In genomic region chr15:79755977-79756625, GRCm38 (mm10) we compare ENCODE assay signal across 11 mouse cellular contexts. TPM values are rescaled to one million over a fixed set of nuclear protein-coding genes. Genes with fewer than 3 reads are reported as not detected.
DNase-seq lines count a peak whose midpoint lies in the region; TF ChIP-seq lines count a peak whose summit lies in the region.
"Had no signal": no experiment of that assay in that cellular context is flagged by ENCODE, and none has a peak within 500 bp of the region (broad histone marks: within the 10 kb centered on the region; RNA-seq: fewer than 3 reads in every experiment).

No protein-coding gene starts in this region.

- intact Hi-C loops in left cerebral cortex, adult 2 months (cut with DNase I), result no loop called here

- H3K27me3 ChIP-seq in cerebellum, adult 2 months (ENCODE audit: control insufficient read depth, insufficient read depth, low read length), result no peaks in the 10 kb centered on the region
- H3K27me3 ChIP-seq: heart, embryonic 13.5 days had no signal

- no peak overlapping the region for H3K27ac ChIP-seq in cerebellum, adult 2 months (ENCODE audit: insufficient read depth, low read length)
- H3K27ac ChIP-seq in left cerebral cortex, adult 2 months, result peak overlapping the region; percentile 82
- H3K27ac ChIP-seq: heart, embryonic 13.5 days; macrophage had no signal

- TF ChIP-seq CTCF in cerebellum, adult 2 months (IDR thresholded peaks at IDR 0.05; ENCODE audit: borderline replicate concordance, insufficient read depth, low read depth, low read length), result no peak
- no peak for TF ChIP-seq CTCF in left cerebral cortex, adult 2 months (IDR thresholded peaks at IDR 0.05)

- H3K4me3 ChIP-seq in cerebellum, adult 2 months (replicated peaks; ENCODE audit: insufficient read depth, low read depth, low read length), result no peak overlapping the region
- no peak overlapping the region for H3K4me3 ChIP-seq in left cerebral cortex, adult 2 months
- H3K4me3 ChIP-seq: heart, embryonic 13.5 days had no signal

- WGBS in cerebellum, adult 2 months, result 66% methylated on average over 8 of the region's 8 CpGs

- peak; percentile 26 for DNase-seq in cerebellum, adult 9-11 months
- DNase-seq in cerebellum, adult 2 months, result no peak
- DNase-seq in left cerebral cortex, adult 2 months (ENCODE audit: extremely low spot score in 1 of 2, low spot score in 2 of 2), result peak; percentile 41 to 62
- no peak for DNase-seq in left cerebral cortex, adult 18-20 months (ENCODE audit: low spot score in 2 of 2)
- DNase-seq in retina, postnatal 1 day, result peak; percentile 19
- no peak for DNase-seq in retina, embryonic 14.5 days (ENCODE audit: low spot score)
- DNase-seq in right cerebral cortex, postnatal 10 days (ENCODE audit: low spot score in 2 of 2), result peak; percentile 64 to 72
- DNase-seq in spleen, adult 12 weeks (ENCODE audit: low spot score), result no peak
- DNase-seq: cerebellum, adult 18-20 months had no signal

- no peak for TF ChIP-seq POLR2A in cerebellum, adult 2 months (IDR thresholded peaks at IDR 0.05; ENCODE audit: borderline replicate concordance, insufficient read depth, low read length)

- H3K4me1 ChIP-seq in cerebellum, adult 2 months (ENCODE audit: control insufficient read depth, insufficient read depth, low read length), result 0 out of 2 replicates have a peak, but pooled peaks cover 2% of the 10 kb centered on the region
- H3K4me1 ChIP-seq: heart, embryonic 13.5 days had no signal

RNA-seq across cellular contexts. Expression of gene Sun2, which starts 13.8 kb away (rescaled TPM):
- polyA plus RNA-seq in cerebellum, adult 2 months (2012; rRNA removed), result 42.7 and 45.2 TPM in 2 replicates
- total RNA-seq in left cerebral cortex, adult 2 months (2021), result 10 to 100 TPM; 43.9 to 46.5 TPM
- total RNA-seq in left cerebral cortex, adult 18-20 months (2021), result 10 to 100 TPM; 46.7 to 49.4 TPM

RNA-seq across cellular contexts. Expression of gene Dnal4, which starts 21.5 kb away (rescaled TPM):
- polyA plus RNA-seq in cerebellum, adult 2 months (2012; rRNA removed), result 55.1 and 56.7 TPM in 2 replicates
- total RNA-seq in left cerebral cortex, adult 2 months (2021), result 10 to 100 TPM; 53.2 to 54.1 TPM
- 10 to 100 TPM; 53.0 to 56.9 TPM for total RNA-seq in left cerebral cortex, adult 18-20 months (2021)

RNA-seq across cellular contexts. Expression of gene Nptxr, which starts 48.5 kb away (rescaled TPM):
- 88.0 and 100 TPM in 2 replicates for polyA plus RNA-seq in cerebellum, adult 2 months (2012; rRNA removed)
- total RNA-seq in left cerebral cortex, adult 2 months (2021), result 100 to 1,000 TPM; 800 to 813 TPM
- 100 to 1,000 TPM; 691 to 759 TPM for total RNA-seq in left cerebral cortex, adult 18-20 months (2021)

Comparison
In these comparisons a context has a peak if more than half of its experiments do, and no peak if none do; other contexts are left out.
1. DNase-seq: peak in cerebellum, adult 9-11 months (single experiment), left cerebral cortex, adult 2 months (2 of 2), retina, postnatal 1 day (single experiment) and right cerebral cortex, postnatal 10 days (2 of 2); none in cerebellum, adult 2 months (0 of 2), left cerebral cortex, adult 18-20 months (0 of 2), retina, embryonic 14.5 days (single experiment) and spleen, adult 12 weeks (single experiment).